Mouse (Mus musculus) forebrain, embryonic 14.5 days (tissue): ENCODE data around the gene Psd. TPM values are rescaled to one million over a fixed set of nuclear protein-coding genes. Genes with fewer than 3 reads are reported as not detected.

Experiments used
- ATAC-seq: fragments of 200-750 bp; cut with Nextera tagmentation; 2 replicates; pipeline ENCODE4 v1.8.0; 2017; ENCODE audit warnings: mild to moderate bottlenecking, moderate library complexity
- DNase-seq: peaks from one replicate; pipeline ENCODE4 v3.0.0-alpha.2; 2015; ENCODE audit warnings: low spot score
- H3K27ac ChIP-seq: fragments of 300-500 bp; sonication (generic); 2 replicates; pipeline ENCODE4 v1.5.1; 2014; ENCODE audit warnings: low read depth, mild to moderate bottlenecking, control low read depth, low read length, moderate library complexity
- H3K27me3 ChIP-seq: fragments of 300-500 bp; sonication (generic); replicated peaks from 2 replicates; pipeline ENCODE4 v1.6.1; 2014; ENCODE audit warnings: low read length, control low read depth, mixed read lengths; ENCODE audit not compliant: control insufficient read depth, insufficient read depth
- H3K36me3 ChIP-seq: fragments of 300-500 bp; sonication (generic); 2 replicates; pipeline ENCODE4 v1.6.1; 2014; ENCODE audit warnings: low read length, control low read depth; ENCODE audit not compliant: control insufficient read depth, insufficient read depth
- H3K4me1 ChIP-seq: fragments of 300-500 bp; sonication (generic); 2 replicates; pipeline ENCODE4 v1.6.1; 2014; ENCODE audit warnings: antibody characterized with exemption, low read length, control low read depth; ENCODE audit not compliant: control insufficient read depth, insufficient read depth
- H3K4me2 ChIP-seq: fragments of 300-500 bp; sonication (generic); 2 replicates; pipeline ENCODE4 v1.6.1; 2014; ENCODE audit warnings: mild to moderate bottlenecking, control low read depth, low read length
- H3K4me3 ChIP-seq: fragments of 300-500 bp; sonication (generic); 2 replicates; pipeline ENCODE4 v1.5.1; 2014; ENCODE audit warnings: low read depth, low read length, control low read depth
- H3K9ac ChIP-seq: fragments of 300-500 bp; sonication (generic); 2 replicates; pipeline ENCODE4 v1.6.1; 2014; ENCODE audit warnings: mild to moderate bottlenecking, low read length, control low read depth, moderate library complexity
- H3K9me3 ChIP-seq: fragments of 300-500 bp; sonication (generic); replicated peaks from 2 replicates; pipeline ENCODE4 v1.6.1; 2016; ENCODE audit warnings: low read length, control low read depth, mixed read lengths; ENCODE audit not compliant: control insufficient read depth
- WGBS: fragments of 180-500 bp; shearing (Covaris S2); extraction: QIAGEN DNeasy Blood & Tissue Kit; methylation state at CpG from one replicate; pipeline ENCODE4 v1.1.7; 2014; 5-methylcytosine and 5-hydroxymethylcytosine counted together
- microRNA counts: library from miRNA; unstranded; fragments of <30 nt; microRNA quantifications from one replicate; lab custom pipeline; 2016
- microRNA-seq: library from miRNA; unstranded; fragments of <30 nt; microRNA quantifications from one replicate; pipeline ENCODE4, GENCODE M21; 2016
- polyA plus RNA-seq: library from polyadenylated mRNA; unstranded; fragments of >200 nt; fragmentation: Nextera tagmentation; extraction: Ambion mirVana; gene quantifications from 2 replicates; pipeline ENCODE4 v1.2.1, GENCODE M21; 2014

Gene Psd
- polyA plus RNA-seq, 1 experiment from 2014 or later, result 68.7 TPM

GRCm38 (mm10) chr19:46275307-46275706, 51.6 kb downstream of the Psd start:
- DNase-seq (peak; percentile 12), ATAC-seq (no peak)
- Histone ChIP-seq H3K9me3 (no peaks in the 10 kb centered on the region), H3K4me1 (no peaks in the 10 kb centered on the region), H3K4me3 (no peak overlapping the region), H3K4me2 (no peak overlapping the region), H3K36me3 (peaks cover 71% of the 10 kb centered on the region), H3K9ac (no peak overlapping the region), H3K27ac (no peak overlapping the region), H3K27me3 (no peaks in the 10 kb centered on the region)

DNA sequence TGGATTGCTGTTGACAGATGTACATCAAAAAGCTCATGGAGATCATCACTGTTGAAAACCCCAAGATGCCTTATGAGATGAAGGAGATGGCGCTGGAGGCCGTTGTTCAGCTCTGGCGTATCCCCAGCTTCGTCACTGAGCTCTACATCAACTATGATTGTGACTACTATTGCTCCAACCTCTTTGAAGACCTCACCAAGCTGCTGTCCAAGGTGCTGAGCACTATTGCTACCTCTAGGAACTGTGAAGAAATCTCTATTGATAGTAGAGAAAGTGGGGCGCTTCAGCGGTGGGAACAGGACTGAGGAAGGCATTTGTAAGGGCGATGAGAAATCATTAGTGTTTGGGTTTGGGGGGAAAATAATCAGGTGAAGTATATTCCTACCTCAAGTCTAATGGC, 62.2 kb downstream of the Psd start:
- DNase-seq (no peak), ATAC-seq (no peak)
- Histone ChIP-seq H3K4me3 (no peak overlapping the region), H3K9ac (no peak overlapping the region), H3K27me3 (no peaks in the 10 kb centered on the region), H3K4me2 (no peak overlapping the region), H3K9me3 (no peaks in the 10 kb centered on the region), H3K36me3 (peaks cover 99% of the 10 kb centered on the region), H3K4me1 (no peaks in the 10 kb centered on the region), H3K27ac (no peak overlapping the region)
- 92% methylated on average over 7 of the region's 7 CpGs for WGBS

MicroRNAs within 50 kb of the gene (microRNA counts, 519-probe panel; counts per million panel counts)
- microRNA mmu-miR-146b (lab: Ali Mortazavi, UCI), result not detected

Small RNA genes lying within 50 kb of the gene (microRNA-seq; reads per million reads assigned to microRNA genes)
- gene Mir146b, result 0.79 reads per million

Other genes starting within 250 kb of the Psd start
- not detected in 2 replicates for gene Elovl3, start 195.3 kb downstream of the Psd start, polyA plus RNA-seq
- gene Pitx3, start 178.8 kb downstream of the Psd start, polyA plus RNA-seq, result not detected in 2 replicates
- 36.3 and 50.7 TPM in 2 replicates for gene Gbf1, start 174.6 kb downstream of the Psd start, polyA plus RNA-seq
- 1.4 and 1.6 TPM in 2 replicates for gene Nfkb2, start 22.8 kb downstream of the Psd start, polyA plus RNA-seq
- 42.6 and 43.1 TPM in 2 replicates for gene Fbxl15, start 1.0 kb upstream of the Psd start, polyA plus RNA-seq
- gene Cuedc2, start 11.5 kb upstream of the Psd start, polyA plus RNA-seq, result 402 and 405 TPM in 2 replicates
- gene Mfsd13a, start 14.0 kb upstream of the Psd start, polyA plus RNA-seq, result 7.2 TPM in 2 replicates
- gene 2310034G01Rik, start 23.1 kb upstream of the Psd start, polyA plus RNA-seq, result 1.8 and 2.2 TPM in 2 replicates
- gene Actr1a, start 68.6 kb upstream of the Psd start, polyA plus RNA-seq, result 402 and 428 TPM in 2 replicates
- gene Sufu, start 69.7 kb upstream of the Psd start, polyA plus RNA-seq, result 21.8 and 27.8 TPM in 2 replicates
- 23.0 and 24.8 TPM in 2 replicates for gene Trim8, start 174.5 kb upstream of the Psd start, polyA plus RNA-seq
- gene Arl3, start 246.0 kb upstream of the Psd start, polyA plus RNA-seq, result 159 and 164 TPM in 2 replicates
- 6.8 and 8.0 TPM in 2 replicates for gene Sfxn2, start 246.2 kb upstream of the Psd start, polyA plus RNA-seq